Mouse (Mus musculus) cerebellum, adult 2 months (tissue): ENCODE results near the gene Dnajb14. TPM values are rescaled to one million over a fixed set of nuclear protein-coding genes. Genes with fewer than 3 reads are reported as not detected.
A peak's percentile ranks its signal among the peaks of the same experiment; 100 is the strongest.

Experiments used
- DNase-seq, 2 experiments: peaks; one replicate each; pipeline ENCODE4 v3.0.0; 2021
- H3K27ac ChIP-seq: fragments of 200-500 bp; 2 replicates; pipeline ENCODE4 v1.5.1; 2012; ENCODE audit warnings: low read length, control low read depth, inconsistent platforms; ENCODE audit not compliant: insufficient read depth
- H3K27me3 ChIP-seq: fragments of 200-500 bp; 2 replicates; pipeline ENCODE4 v1.6.1; 2012; ENCODE audit warnings: inconsistent platforms, mild to moderate bottlenecking, low read length, moderate library complexity; ENCODE audit not compliant: control insufficient read depth, insufficient read depth
- H3K4me1 ChIP-seq: fragments of 200-500 bp; 2 replicates; pipeline ENCODE4 v1.6.1; 2011; ENCODE audit warnings: low read length; ENCODE audit not compliant: control insufficient read depth, insufficient read depth
- H3K4me3 ChIP-seq: fragments of 200-500 bp; replicated peaks from 2 replicates; pipeline ENCODE3; 2011; ENCODE audit warnings: mild to moderate bottlenecking, low read depth, low read length, control low read depth; ENCODE audit not compliant: insufficient read depth
- CTCF ChIP-seq: fragments of 200-500 bp; IDR thresholded peaks from 2 replicates; pipeline ENCODE4 v1.5.1; 2011; ENCODE audit warnings: low read depth, mild to moderate bottlenecking, control low read depth, low read length, moderate library complexity, borderline replicate concordance; ENCODE audit not compliant: insufficient read depth
- POLR2A ChIP-seq: fragments of 200-500 bp; IDR thresholded peaks from 2 replicates; pipeline ENCODE4 v1.6.1; 2011; ENCODE audit warnings: low read length, control low read depth, borderline replicate concordance; ENCODE audit not compliant: insufficient read depth
- whole genome bisulfite sequencing: fragments of 180-500 bp; shearing (Covaris S2); methylation state at CpG from one replicate; pipeline ENCODE4 v1.1.7; 2018; 5-methylcytosine and 5-hydroxymethylcytosine counted together
- polyA plus RNA-seq: library from polyadenylated mRNA; depleted of rRNA; stranded (reverse); fragments of >200 nt; gene quantifications from 2 replicates; pipeline ENCODE4 v1.2.3, GENCODE M21; 2012

Dnajb14 gene
- polyA plus RNA-seq, 1 experiment = 25.6 TPM

DNA sequence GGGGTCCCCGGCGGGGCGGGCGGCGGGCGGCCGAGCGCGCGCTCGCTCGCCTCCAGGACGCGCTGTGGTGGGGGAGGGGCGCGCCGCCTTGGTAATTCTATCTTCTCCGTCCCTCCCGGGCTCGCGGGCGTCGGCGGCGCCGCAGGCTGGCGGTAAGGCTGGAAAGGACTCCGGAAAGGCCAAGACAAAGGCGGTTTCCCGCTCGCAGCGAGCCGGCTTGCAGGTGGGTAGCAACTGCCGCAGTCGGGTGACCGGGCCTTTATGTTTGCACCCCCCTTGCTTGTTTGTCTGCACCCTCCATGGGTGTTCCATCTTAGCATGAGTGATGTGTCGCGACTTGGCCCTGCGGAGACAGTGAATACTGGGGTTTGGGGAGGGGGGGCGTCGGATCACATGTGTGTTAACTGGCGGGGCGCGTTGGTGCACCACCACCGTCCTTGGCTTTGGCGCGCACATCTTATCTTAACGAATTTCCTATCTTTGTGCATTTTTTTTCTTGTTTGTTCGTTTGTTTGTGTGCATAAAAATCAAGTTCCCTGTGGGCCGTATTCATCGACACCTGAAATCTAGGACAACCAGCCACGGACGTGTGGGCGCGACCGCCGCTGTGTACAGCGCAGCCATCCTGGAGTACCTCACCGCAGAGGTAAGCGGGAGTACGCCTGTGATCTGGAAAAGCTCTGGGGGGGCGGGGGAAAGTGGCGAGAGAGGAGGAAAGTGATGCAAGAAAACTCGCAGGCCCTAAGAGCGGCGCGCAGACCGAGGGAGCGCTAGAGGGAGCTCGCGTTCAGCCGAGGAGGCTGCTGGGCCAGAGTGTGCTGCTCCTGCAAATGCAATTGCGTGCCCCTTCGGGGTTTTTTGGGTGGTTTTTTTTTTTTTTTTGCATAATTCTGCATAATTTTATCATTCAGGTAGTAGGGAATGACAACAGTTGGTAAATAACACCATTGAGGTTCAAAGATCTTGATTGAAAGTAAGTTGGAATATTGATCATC, 2.2 kb upstream of the Dnajb14 start:
- WGBS = under 1% methylated on average over 71 of the region's 74 CpGs
- H3K27ac ChIP-seq = peak overlapping the region; percentile 91
- H3K4me3 ChIP-seq = peak overlapping the region; percentile 94
- H3K27me3 ChIP-seq = no peaks in the 10 kb centered on the region
- peak; percentile 90 to 91 for DNase-seq
- peaks cover 9% of the 10 kb centered on the region; the same call in 1 of the 2 replicates for H3K4me1 ChIP-seq
- TF ChIP-seq POLR2A = peak; percentile 56
- TF ChIP-seq CTCF = peak; percentile 82

DNA sequence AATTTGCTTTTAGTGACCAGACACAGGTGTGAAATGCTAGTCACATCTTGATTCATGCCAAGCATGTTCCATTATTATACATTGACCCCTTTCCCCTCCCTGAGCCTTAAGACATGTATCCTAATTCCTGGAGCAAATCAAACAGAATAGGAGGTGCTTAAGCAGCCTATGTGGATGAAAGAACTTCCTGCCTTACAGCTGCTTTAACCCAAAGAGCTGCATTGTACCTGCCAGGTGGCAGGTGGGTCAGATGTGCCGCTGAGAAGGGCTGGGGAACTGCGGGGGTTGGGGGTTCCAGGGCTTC, 390 bp upstream of the Dnajb14 start:
- Histone ChIP-seq H3K27ac (peak overlapping the region; percentile 98), H3K4me1 (peaks cover 9% of the 10 kb centered on the region; the same call in 1 of the 2 replicates), H3K27me3 (no peaks in the 10 kb centered on the region), H3K4me3 (peak overlapping the region; percentile 92)
- TF ChIP-seq CTCF (no peak), POLR2A (no peak)
- 2% methylated on average over 2 of the region's 2 CpGs for WGBS
- no peak for DNase-seq

DNA sequence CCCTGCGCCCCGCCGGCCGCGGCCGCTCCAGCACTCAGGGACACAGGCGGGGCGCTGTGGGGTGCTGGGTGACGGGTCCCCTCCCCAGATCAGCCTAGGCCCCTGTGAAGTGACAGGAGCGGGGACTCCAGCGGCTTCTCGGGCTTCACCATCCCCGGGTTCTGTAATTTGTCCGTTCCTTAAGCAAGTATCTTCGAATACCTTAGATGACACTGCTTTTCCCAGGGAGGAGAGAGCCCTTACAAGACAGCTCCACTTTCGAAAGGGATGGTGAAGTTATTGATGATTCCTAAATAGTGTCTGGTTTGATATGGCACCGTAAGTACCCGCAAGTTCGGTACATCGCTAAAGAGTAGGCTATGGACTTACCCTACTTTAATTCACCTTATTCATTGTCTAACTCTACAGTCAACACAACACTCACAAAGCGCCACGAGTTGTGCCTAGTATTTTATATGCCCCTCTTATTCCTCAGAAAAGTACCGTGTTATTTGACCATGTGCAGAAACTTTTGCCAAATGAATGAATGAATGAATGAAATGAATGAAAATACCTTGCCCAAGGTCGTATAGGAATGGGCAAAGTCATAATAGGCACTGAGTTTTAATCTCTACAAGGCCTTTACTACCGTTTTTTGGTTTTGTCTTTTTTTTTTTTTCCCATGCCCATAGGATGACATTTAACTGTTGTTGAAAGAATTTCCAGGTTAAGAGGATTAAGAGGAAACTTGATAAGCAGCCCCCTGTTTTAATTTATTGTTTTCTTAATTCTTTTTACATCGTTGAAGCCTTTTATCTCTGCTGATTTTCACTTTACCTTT, 829 bp downstream of the Dnajb14 start:
- H3K27ac ChIP-seq = peak overlapping the region; percentile 98
- TF ChIP-seq POLR2A (no peak), CTCF (no peak)
- whole genome bisulfite sequencing = 2% methylated on average over 26 of the region's 26 CpGs
- H3K27me3 ChIP-seq = no peaks in the 10 kb centered on the region
- H3K4me3 ChIP-seq = peak overlapping the region; percentile 92
- DNase-seq = no peak
- peaks cover 7% of the 10 kb centered on the region; the same call in 1 of the 2 replicates for H3K4me1 ChIP-seq

DNA sequence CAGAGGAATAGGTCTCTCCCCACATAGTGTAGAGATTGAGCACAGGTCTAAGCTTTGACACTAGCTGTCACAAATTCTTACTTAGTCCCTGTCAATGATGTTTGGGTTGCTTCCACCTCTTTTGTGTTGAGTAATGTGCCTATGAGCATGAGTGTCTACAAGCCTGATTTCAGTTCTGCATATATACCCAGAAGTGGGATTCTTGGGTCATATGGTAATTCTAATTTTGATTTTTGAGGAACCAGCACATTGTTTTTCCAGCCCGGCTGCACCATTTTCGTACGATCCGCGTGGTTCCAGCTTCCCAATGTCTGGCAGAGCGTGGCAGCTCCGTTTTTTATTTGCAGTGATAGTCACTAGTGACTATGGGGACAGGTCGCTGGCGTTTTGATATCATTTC, 1.9 kb downstream of the Dnajb14 start:
- H3K4me3 ChIP-seq = peak overlapping the region; percentile 39
- TF ChIP-seq POLR2A = no peak
- no peak overlapping the region for H3K27ac ChIP-seq
- peaks cover 6% of the 10 kb centered on the region for H3K4me1 ChIP-seq
- no peaks in the 10 kb centered on the region for H3K27me3 ChIP-seq
- DNase-seq = no peak
- WGBS = 87% methylated on average over 9 of the region's 9 CpGs

DNA sequence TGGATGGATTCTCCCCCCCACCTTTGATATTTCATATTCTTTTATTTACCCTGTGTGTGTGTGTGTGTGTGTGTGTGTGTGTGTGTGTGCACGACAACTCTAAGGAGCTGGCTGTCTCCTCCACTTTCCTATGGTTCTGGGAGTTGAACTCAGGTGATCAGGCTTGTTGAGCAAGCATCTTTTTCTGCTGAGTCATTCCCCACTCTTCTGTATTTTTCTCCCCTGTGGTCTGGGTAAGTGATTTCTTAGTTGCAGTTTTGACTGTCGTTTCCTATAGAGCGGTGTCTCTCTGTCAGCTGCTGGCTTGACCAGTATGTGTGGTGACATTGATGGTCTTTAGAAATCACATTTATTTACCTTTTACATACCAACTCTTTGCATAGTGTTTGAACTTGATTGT, 11.8 kb downstream of the Dnajb14 start:
- Histone ChIP-seq H3K4me1 (no peaks in the 10 kb centered on the region), H3K27ac (no peak overlapping the region), H3K4me3 (no peak overlapping the region), H3K27me3 (no peaks in the 10 kb centered on the region)
- no peak for DNase-seq
- 75% methylated on average over 3 of the region's 3 CpGs for WGBS
- TF ChIP-seq CTCF = no peak
- TF ChIP-seq POLR2A = no peak

DNA sequence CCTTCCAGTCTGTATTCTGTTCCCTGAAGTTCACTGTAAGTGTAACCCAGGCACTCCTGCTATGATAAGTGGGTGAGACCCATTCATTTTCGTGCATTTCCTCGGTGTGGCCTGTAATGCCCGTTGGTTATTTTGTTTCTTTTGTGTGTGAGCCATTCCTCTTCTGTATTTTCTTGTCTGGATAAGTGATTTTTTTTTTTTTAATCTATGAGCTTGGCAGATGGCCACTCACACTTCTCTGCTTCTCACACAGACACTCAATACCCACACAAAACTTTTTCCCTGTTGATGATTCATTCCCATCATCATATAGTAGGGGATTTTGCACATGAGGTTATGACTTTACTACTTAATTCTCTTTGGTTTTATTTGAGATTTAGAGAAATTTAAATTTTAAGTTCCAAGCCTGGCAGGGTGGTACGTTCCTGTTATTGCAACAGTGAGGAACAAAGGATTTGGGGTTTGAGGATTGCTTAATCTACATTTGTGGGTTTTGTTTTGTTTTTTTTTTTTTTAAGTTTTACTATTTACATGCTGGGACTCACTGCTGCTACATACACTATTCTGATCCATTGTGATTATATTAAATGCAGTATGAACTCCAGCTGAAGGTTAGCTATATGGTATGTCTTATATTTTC, 12.8 kb downstream of the Dnajb14 start:
- Histone ChIP-seq H3K4me3 (no peak overlapping the region), H3K27ac (no peak overlapping the region), H3K4me1 (no peaks in the 10 kb centered on the region), H3K27me3 (no peaks in the 10 kb centered on the region)
- DNase-seq = no peak
- WGBS = 57% methylated on average over 4 of the region's 4 CpGs
- no peak for TF ChIP-seq CTCF
- no peak for TF ChIP-seq POLR2A

DNA sequence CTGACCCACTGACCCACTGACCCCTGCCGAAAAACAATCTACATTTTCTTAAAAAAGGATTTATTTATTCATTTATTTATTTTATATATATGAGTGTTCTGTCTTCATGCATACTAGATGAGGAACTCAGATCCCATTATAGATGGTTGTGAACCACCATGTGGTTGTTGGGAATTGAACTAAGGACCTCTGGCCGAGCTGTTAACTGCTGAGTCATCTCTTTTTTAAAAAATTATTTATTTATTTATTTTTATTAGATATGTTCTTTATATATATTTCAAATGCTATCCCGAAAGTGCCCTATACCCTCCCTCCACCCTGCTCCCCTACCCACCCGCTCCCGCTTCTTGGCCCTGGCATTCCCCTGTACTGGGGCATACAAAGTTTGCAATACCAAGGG, 13.6 kb downstream of the Dnajb14 start:
- no peak for DNase-seq
- 98% methylated on average over 5 of the region's 5 CpGs for WGBS
- TF ChIP-seq CTCF (no peak), POLR2A (no peak)
- Histone ChIP-seq H3K4me1 (no peaks in the 10 kb centered on the region), H3K27me3 (no peaks in the 10 kb centered on the region), H3K27ac (no peak overlapping the region), H3K4me3 (no peak overlapping the region)
